In the genomic region with DNA sequence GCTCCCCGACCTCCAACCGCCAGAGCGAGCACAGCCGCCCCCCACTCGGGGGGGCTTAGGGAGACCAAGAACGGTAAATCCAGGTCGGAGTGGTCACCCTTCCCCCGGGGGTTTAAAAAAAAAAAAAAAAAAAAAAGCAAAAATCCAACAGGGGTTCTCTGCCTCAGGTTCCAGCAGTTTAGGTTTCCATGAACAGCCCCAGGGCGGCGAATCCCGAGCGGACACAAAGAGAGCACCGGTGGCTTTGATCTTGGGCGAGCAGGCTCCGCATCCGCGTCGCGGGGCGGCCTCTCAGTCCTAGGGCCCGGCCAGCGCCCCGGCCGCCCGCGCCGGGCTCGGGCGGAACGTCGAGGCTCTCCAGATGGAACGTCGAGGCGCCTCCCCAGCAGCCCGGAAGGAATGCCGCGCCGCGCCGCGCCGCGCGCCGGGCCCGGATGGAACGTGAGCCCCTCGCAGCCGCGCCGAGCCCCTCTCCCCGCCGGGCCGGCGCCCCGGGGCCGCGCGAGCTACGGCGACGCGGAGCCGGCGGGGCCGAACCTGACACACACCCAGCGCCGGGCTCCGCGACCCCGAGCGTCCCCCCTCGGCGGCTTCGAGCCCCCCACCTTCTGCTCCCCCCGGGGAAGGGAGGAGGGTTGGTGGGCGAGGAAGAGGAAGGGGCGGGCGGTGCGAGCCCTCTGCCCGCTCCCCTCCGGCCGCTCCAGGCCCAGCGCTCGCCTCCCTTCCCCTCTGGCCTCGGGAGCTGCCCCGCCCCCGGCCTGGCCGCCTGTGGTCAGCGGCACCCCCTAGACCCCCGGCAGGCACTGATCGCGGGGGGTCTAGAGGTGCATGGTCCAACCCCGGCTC, we compare ENCODE assay signal across 8 mouse cellular contexts. TPM values are rescaled to one million over a fixed set of nuclear protein-coding genes. Genes with fewer than 3 reads are reported as not detected.
DNase-seq lines count a peak whose midpoint lies in the region; ATAC-seq lines count a peak whose summit lies in the region.

A gene (minus strand): TSS at position 135 of the 846 bp plus-strand sequence.

- H3K4me3 ChIP-seq in hindbrain, embryonic 15.5 days: peak within 1 kb of the TSS; percentile 92
- peak within 1 kb of the TSS; percentile 100 for H3K4me3 ChIP-seq in liver, embryonic 11.5 days (ENCODE audit: low read depth, low read length)
- H3K4me3 ChIP-seq in neural tube, embryonic 12.5 days: peak within 1 kb of the TSS; percentile 99

- H3K9ac ChIP-seq in hindbrain, embryonic 15.5 days: peak within 1 kb of the TSS; percentile 75
- peak within 1 kb of the TSS; percentile 100 for H3K9ac ChIP-seq in liver, embryonic 11.5 days (ENCODE audit: low read depth, low read length)
- peak within 1 kb of the TSS; percentile 99 for H3K9ac ChIP-seq in neural tube, embryonic 12.5 days

- peak within 1 kb of the TSS; percentile 100 for H3K27ac ChIP-seq in hindbrain, embryonic 15.5 days (replicated peaks)
- H3K27ac ChIP-seq in liver, embryonic 11.5 days (ENCODE audit: low read depth, low read length): peak within 1 kb of the TSS; percentile 98
- H3K27ac ChIP-seq in neural tube, embryonic 12.5 days: peak within 1 kb of the TSS; percentile 95

- peaks cover 50% of the 10 kb centered on the region for H3K4me1 ChIP-seq in hindbrain, embryonic 15.5 days (replicated peaks)
- H3K4me1 ChIP-seq in liver, embryonic 11.5 days (replicated peaks; ENCODE audit: control insufficient read depth, insufficient read depth, low read length): peaks cover 28% of the 10 kb centered on the region
- peaks cover 35% of the 10 kb centered on the region for H3K4me1 ChIP-seq in neural tube, embryonic 12.5 days

- under 1% methylated on average over 65 of the region's 94 CpGs for WGBS in hindbrain, embryonic 15.5 days
- under 1% methylated on average over 83 of the region's 94 CpGs for WGBS in liver, embryonic 11.5 days
- under 1% methylated on average over 89 of the region's 94 CpGs for WGBS in neural tube, embryonic 12.5 days

- peak; percentile 57 for DNase-seq in right cerebral cortex, postnatal 25 days
- no peak for DNase-seq in right cerebral cortex, adult 2 months (ENCODE audit: low spot score in 2 of 2)
- DNase-seq in adrenal gland, postnatal 25 days: peak; percentile 42
- no peak for DNase-seq in gastrocnemius, adult 18-20 months (ENCODE audit: low spot score)
- no peak for DNase-seq in liver, embryonic 11.5 days (ENCODE audit: low spot score)
- no peak for DNase-seq in right cerebral cortex, postnatal 36 days (ENCODE audit: low spot score in 2 of 2)

- no peaks in the 10 kb centered on the region for H3K9me3 ChIP-seq in hindbrain, embryonic 15.5 days
- no peaks in the 10 kb centered on the region for H3K9me3 ChIP-seq in liver, embryonic 11.5 days (ENCODE audit: control insufficient read depth, low read length)
- H3K9me3 ChIP-seq in neural tube, embryonic 12.5 days: no peaks in the 10 kb centered on the region

- peak; percentile 56 for ATAC-seq in hindbrain, embryonic 15.5 days (ENCODE audit: low FRiP score, low read depth)
- peak; percentile 40 for ATAC-seq in liver, embryonic 11.5 days (replicated peaks; ENCODE audit: low FRiP score)
- peak; percentile 45 for ATAC-seq in neural tube, embryonic 12.5 days (ENCODE audit: low FRiP score, low read depth)

- no peaks in the 10 kb centered on the region for H3K27me3 ChIP-seq in hindbrain, embryonic 15.5 days
- H3K27me3 ChIP-seq in liver, embryonic 11.5 days (replicated peaks; ENCODE audit: control insufficient read depth, insufficient read depth, low read length): no peaks in the 10 kb centered on the region
- H3K27me3 ChIP-seq in neural tube, embryonic 12.5 days (replicated peaks): no peaks in the 10 kb centered on the region

- H3K36me3 ChIP-seq in hindbrain, embryonic 15.5 days: peaks cover 2% of the 10 kb centered on the region; the same call in 1 of the 2 replicates
- H3K36me3 ChIP-seq in liver, embryonic 11.5 days (ENCODE audit: control insufficient read depth, insufficient read depth, low read length): peaks cover 4% of the 10 kb centered on the region; the same call in 1 of the 2 replicates
- peaks cover 3% of the 10 kb centered on the region for H3K36me3 ChIP-seq in neural tube, embryonic 12.5 days

- peak within 1 kb of the TSS; percentile 95 for H3K4me2 ChIP-seq in hindbrain, embryonic 15.5 days
- peak within 1 kb of the TSS; percentile 98 for H3K4me2 ChIP-seq in liver, embryonic 11.5 days
- peak within 1 kb of the TSS; percentile 97 for H3K4me2 ChIP-seq in neural tube, embryonic 12.5 days (replicated peaks)

RNA-seq across cellular contexts. Expression of the gene that starts here (rescaled TPM):
- total RNA-seq in adrenal gland, postnatal 25 days (2021): 63.0 and 83.0 TPM in 2 replicates
- 10 to 100 TPM; 43.2 to 50.1 TPM for total RNA-seq in gastrocnemius, adult 18-20 months (2021)
- 10.6 and 11.4 TPM in 2 replicates for polyA plus RNA-seq in hindbrain, embryonic 15.5 days (2015; fragmentation: Nextera tagmentation; extraction: Ambion mirVana)
- polyA plus RNA-seq in liver, embryonic 11.5 days (2014; fragmentation: Nextera tagmentation; extraction: Ambion mirVana): 14.3 and 17.0 TPM in 2 replicates
- 10.4 and 12.3 TPM in 2 replicates for polyA plus RNA-seq in neural tube, embryonic 12.5 days (2016; fragmentation: Nextera tagmentation; extraction: Ambion mirVana)

Comparison
In these comparisons a context has a peak if more than half of its experiments do, and no peak if none do; other contexts are left out.
1. DNase-seq: peak in right cerebral cortex, postnatal 25 days (single experiment) and adrenal gland, postnatal 25 days (single experiment); none in right cerebral cortex, adult 2 months (0 of 2), gastrocnemius, adult 18-20 months (single experiment), liver, embryonic 11.5 days (single experiment) and right cerebral cortex, postnatal 36 days (0 of 2).
2. Peak in every context shown above with its lines, with median percentiles within 50 percentile points of each other: ATAC-seq, H3K27ac ChIP-seq, H3K4me2 ChIP-seq, H3K4me3 ChIP-seq and H3K9ac ChIP-seq.